Mouse (Mus musculus): ENCODE results near the gene Hspa8. TPM values are rescaled to one million over a fixed set of nuclear protein-coding genes. Genes with fewer than 3 reads are reported as not detected.

Gene Hspa8
- polyA plus RNA-seq, 1 experiment, result 307 TPM

DNA sequence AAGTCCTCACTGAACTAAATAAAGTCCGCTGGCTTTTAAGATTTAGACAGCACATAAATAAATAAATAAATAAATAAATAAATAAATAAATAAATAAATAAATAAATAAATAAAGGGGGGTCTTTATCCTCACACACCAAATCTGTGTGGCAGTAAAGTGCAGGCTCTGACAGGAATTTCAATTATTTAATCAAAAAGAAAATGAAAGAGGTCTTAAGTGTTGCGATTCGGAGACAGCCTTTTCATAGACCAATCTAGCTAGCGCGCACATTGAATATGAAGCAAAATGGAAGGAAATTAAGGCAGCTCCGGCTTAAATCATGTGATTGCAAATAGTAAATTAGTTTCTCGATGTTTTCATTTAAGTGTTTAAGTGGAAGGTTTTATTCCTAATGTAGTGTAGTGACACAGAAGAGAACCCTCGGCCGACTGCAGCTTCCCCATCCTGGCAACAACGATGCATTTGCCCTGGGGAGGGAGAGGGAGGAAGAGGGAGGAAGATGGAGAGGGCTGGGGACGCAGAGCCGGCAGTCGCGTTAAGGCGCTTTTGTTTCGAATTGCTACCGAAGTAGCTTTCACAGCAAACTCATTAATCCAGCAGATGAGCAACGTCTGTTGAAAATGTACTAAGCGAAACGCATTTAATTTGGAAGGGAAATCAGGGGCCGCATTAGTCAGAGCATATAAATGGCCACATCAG is 57.8 kb downstream of the Hspa8 start:
- no peaks in the 10 kb centered on the region for H3K27me3 ChIP-seq (ENCODE audit: control insufficient read depth, insufficient read depth, low read length)
- no peak overlapping the region for H3K27ac ChIP-seq (ENCODE audit: control insufficient read depth, insufficient read depth, low read depth, low read length)
- TF ChIP-seq POLR2A (IDR thresholded peaks at IDR 0.05; ENCODE audit: control insufficient read depth, low read depth, low read length) (no peak), CTCF (IDR thresholded peaks at IDR 0.05; ENCODE audit: control insufficient read depth, insufficient read depth, insufficient replicate concordance, low read depth, low read length) (no peak)
- no peaks in the 10 kb centered on the region for H3K36me3 ChIP-seq (ENCODE audit: control insufficient read depth, insufficient read depth, low read length)
- peak overlapping the region; percentile 49 for H3K4me3 ChIP-seq (ENCODE audit: control insufficient read depth, low read depth, low read length)
- peaks cover 3% of the 10 kb centered on the region for H3K4me1 ChIP-seq (ENCODE audit: control insufficient read depth, insufficient read depth, low read length)

DNA sequence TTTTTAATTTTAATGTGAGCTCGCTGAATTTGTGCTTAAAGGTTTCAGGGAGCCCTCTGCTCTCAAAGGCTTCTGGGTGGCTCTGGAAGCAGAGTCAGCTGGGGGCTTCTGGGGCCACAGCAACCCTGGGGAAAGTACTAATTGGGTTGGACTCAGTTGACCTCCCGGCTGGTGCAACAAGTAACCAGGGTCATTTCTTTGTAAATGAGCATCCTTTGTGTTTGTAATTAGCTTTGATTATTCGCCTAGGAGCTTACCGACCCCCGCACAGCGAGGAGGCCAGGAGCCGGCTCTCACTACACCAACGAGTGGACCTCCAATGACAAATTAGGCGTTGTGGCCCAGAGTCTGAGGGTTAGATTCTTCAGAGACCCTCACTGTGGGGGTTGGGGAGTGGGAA is 58.4 kb downstream of the Hspa8 start:
- no peak for TF ChIP-seq POLR2A (IDR thresholded peaks at IDR 0.05; ENCODE audit: control insufficient read depth, low read depth, low read length)
- no peak for TF ChIP-seq CTCF (IDR thresholded peaks at IDR 0.05; ENCODE audit: control insufficient read depth, insufficient read depth, insufficient replicate concordance, low read depth, low read length)
- peaks cover 3% of the 10 kb centered on the region for H3K4me1 ChIP-seq (ENCODE audit: control insufficient read depth, insufficient read depth, low read length)
- no peak overlapping the region for H3K4me3 ChIP-seq (ENCODE audit: control insufficient read depth, low read depth, low read length)
- no peaks in the 10 kb centered on the region for H3K36me3 ChIP-seq (ENCODE audit: control insufficient read depth, insufficient read depth, low read length)
- H3K27ac ChIP-seq (ENCODE audit: control insufficient read depth, insufficient read depth, low read depth, low read length), result no peak overlapping the region
- no peaks in the 10 kb centered on the region for H3K27me3 ChIP-seq (ENCODE audit: control insufficient read depth, insufficient read depth, low read length)

Other genes starting within 250 kb of the Hspa8 start
- not detected in 2 replicates for gene Gm21915, start 130.4 kb upstream of the Hspa8 start, polyA plus RNA-seq (2012; rRNA removed)
- gene Clmp, start 115.0 kb upstream of the Hspa8 start, polyA plus RNA-seq (2012; rRNA removed), result 1.1 and 1.2 TPM in 2 replicates
- 0.02 TPM in 1 of 2 replicates, not detected in the other for gene Bsx, start 73.1 kb downstream of the Hspa8 start, polyA plus RNA-seq (2012; rRNA removed)
- gene Jhy, start 163.1 kb downstream of the Hspa8 start, polyA plus RNA-seq (2012; rRNA removed), result 28.7 and 29.0 TPM in 2 replicates
- gene Crtam, start 203.6 kb downstream of the Hspa8 start, polyA plus RNA-seq (2012; rRNA removed), result 9.5 and 9.6 TPM in 2 replicates

Data from testis, adult 2 months (tissue).